Mouse (Mus musculus): Measurements from ENCODE around the gene Brf1.

Brf1 gene

DNA sequence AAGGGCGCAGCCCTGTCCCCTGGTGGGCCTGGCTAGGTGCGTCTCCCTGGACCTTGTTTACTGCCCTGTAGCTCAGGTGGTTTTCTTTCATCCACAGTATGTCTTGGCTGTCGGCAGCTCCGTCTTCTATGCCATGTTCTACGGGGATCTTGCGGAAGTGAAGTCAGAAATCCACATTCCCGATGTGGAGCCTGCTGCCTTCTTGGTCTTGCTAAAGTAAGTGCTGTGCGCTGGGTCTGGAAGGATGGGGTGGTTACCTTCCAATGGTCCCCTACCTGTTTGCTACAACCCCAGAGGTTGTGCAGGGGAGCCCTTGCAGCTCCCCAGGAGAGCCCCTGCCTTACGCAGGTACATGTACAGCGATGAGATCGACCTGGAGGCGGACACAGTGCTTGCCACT is 23.3 kb downstream of the Brf1 start:
- DNase-seq (ENCODE audit: low read depth, low spot score) = no peak

- DNase-seq (ENCODE audit: low read depth, low spot score) = peak; percentile 64
Measured at GRCm38 (mm10) chr12:112976371-112977073, 24.0 kb downstream of the Brf1 start, which contains the start of gene Btbd6. Gene Btbd6, plus strand, starts transcription at chr12:112976482.

- DNase-seq (ENCODE audit: low read depth, low spot score) = no peak
Measured at GRCm38 (mm10) chr12:112974736-112975135, 25.8 kb downstream of the Brf1 start.

DNA sequence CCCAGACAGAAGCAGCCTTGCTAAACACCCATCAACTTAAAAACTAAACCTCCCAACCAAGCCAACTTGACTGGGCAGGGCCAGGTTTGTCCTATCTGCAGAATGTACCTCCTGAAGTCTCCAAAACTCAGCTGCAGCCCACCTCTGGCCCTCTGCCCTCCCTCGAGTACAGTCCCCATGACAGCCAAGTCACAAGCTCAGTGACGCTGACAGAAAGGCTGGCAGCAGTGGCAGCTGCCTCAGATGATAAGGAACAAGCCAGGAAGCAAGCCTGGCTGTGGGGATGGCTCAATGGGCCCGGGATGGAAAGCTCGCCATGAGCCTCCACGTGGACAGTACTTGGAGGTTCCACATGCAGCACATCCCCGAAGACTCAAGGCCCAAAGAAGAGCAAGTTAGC is 30.9 kb downstream of the Brf1 start:
- DNase-seq (ENCODE audit: low read depth, low spot score) = no peak

DNA sequence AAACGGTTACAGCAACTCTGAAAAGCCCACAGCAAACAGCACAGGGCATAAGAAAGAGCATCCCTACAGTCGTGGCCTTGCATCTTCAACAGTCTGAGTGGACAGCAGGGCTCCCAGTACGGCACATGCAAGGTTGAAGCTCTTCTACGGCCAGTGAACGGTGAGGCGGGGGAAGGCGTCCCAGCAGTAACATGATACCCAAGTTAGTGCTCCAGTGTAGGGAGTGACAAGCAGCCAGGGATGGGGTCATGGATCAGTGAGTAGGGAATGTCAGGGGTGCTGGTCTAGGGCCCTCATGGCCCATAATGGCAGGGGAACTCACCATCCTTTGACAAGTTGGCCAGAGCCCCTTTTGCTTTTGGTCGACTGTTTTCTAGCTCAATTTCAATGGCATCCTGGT is 31.6 kb downstream of the Brf1 start:
- DNase-seq (ENCODE audit: low read depth, low spot score) = no peak

DNA sequence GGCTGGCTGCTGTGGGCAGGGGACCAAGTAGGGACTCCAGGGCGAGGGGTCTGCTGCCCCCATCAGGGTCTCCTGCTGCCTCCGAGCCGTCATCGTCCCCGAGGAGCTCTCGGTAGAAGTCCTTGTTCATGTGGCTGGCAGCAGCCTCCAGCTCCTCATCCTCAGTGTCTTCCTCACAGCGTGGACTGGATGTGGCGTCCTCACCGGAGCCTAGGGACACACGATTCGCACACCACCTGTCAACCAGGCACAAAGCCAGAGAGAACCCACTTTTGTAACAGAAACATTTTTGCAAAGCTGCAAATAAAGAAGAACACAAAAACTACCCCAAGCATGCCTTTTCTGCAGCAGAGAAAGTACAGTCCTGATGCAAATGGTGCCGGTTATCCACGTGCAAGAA is 34.7 kb downstream of the Brf1 start:
- DNase-seq (ENCODE audit: low read depth, low spot score) = no peak

DNA sequence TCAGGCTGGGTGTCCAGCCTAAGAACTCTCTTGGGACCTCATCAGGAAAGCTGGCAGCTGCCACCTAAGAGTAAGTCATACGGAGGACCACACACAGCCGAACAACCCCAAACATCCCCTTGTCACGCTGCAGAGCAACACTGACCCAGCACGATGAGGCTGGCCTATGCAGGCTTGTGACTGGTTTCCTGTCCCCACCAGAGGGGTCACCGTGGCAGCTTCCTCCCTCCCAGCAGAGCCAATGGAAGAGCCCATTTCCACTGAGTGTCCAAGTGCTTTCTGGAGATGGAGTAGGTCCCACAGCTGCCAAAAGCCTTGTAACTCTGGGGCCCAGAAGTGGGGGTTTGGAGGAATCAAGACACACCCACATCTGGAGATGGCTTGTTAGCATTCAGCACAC is 38.6 kb downstream of the Brf1 start:
- DNase-seq (ENCODE audit: low read depth, low spot score) = no peak

GRCm38 (mm10) chr12:112961428-112961827 is 39.1 kb downstream of the Brf1 start:
- no peak for DNase-seq (ENCODE audit: low read depth, low spot score)

GRCm38 (mm10) chr12:112959421-112959820 is 41.1 kb downstream of the Brf1 start:
- DNase-seq (ENCODE audit: low read depth, low spot score) = no peak

DNA sequence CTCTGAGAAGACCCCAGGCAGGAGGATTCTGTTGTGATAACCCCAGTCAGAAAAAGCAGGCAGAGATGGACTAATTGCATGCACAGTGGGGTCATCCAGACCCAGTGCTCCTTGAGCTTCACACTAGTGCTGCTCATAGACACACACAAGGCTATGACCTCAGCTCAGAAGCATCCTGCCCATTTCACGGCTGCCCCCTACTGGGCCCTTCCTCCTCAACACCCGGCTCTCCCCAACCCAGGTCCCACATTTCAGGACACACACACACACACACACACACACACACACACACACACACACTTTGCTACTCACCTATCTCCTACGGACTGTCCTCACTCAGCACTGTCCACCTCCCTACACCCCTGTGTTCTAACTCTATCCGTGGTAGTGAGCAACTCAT is 42.2 kb downstream of the Brf1 start:
- DNase-seq (ENCODE audit: low read depth, low spot score) = no peak

- DNase-seq (ENCODE audit: low read depth, low spot score) = no peak
Measured at GRCm38 (mm10) chr12:112955800-112956199, 44.7 kb downstream of the Brf1 start.

DNA sequence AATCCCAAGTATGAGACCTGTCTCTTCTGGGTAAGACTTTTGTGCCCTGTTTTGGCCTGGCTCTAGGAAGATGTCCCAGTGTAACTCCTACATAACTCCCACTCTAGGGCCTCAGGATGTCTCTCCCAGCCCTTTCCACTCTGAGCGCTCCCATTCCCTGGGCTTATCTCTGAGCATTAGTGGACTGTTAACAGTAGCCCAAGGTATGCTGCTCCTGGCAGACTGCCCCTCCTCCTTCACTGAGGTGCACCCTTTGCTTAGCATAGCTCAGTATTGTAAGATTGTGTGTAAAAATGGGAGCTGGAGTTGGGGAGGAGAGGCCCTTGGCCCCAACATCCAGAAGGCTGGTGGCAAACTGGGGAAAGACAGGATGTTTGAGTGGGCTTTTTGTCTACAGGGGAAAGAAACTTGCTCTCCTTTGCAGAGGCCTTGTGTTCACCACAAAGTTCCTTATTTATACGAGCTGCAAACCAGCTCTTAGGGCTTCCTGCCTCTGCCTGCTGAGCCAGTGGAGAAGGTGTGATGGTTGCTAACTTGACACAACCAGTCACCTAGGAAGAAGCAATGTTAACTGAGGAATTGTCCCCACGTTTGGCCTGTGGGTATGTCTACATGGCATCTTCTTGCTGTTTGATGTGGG is 47.5 kb downstream of the Brf1 start:
- no peak for DNase-seq (ENCODE audit: low read depth, low spot score)

DNA sequence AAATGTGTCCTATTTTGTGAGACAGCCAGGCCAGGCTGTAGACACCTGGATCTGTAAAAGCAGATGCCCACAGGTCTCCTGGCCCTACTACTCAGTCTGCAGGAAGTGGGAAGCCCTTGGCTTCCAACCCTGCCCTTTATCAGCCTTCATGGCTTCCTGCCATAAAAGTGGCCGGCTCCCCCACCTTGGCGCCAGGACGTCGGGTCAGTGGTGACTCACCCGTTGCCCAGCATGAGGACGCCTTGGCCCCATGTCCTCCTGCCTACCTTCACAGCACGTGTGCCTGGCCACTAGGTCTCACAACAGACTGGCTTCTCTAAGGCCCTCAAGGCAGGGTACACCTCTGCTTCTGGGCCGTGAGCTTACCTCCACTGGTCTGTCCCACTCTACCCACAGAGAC is 48.1 kb downstream of the Brf1 start:
- DNase-seq (ENCODE audit: low read depth, low spot score) = no peak

DNA sequence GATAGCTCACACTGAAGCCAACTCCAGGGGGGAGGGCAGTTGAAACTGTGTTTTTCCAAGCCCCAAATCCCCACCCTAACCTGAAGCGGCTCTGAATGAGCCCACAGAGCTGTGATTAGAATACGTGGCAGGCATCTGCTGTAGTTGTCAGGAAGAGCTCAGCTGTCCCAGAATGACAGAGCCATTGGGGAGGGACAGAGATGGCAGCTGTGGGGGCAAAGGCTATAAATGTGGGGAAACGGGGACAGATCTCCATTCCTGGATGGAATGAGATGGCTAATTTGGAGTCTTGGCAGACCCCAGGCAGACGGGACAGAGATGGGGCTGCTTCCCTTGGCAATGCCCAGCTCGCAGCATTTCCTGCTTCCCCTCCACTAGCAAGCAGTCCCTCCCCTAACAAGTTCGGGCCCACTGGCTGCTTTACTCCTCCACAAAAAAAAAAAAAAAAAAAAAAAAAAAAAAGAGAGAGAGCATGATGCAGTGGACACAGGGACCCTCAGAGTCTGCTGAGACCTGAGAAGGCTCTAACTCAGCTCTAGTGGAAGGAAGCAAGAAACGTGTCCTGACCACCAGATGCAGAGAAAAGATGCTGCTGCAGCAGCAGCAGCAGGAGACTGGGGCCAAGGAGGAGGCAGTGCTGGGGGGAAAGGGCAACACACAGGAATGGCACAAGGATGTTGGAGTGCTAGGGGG is 49.2 kb downstream of the Brf1 start:
- no peak for DNase-seq (ENCODE audit: low read depth, low spot score)

- no peak for DNase-seq (ENCODE audit: low read depth, low spot score)
Measured at GRCm38 (mm10) chr12:112950761-112951129, 49.8 kb downstream of the Brf1 start.

- peak; percentile 61 for DNase-seq (ENCODE audit: low read depth, low spot score)
Measured at GRCm38 (mm10) chr12:112950040-112950760, 50.3 kb downstream of the Brf1 start.

GRCm38 (mm10) chr12:112947307-112947706 is 53.2 kb downstream of the Brf1 start:
- DNase-seq (ENCODE audit: low read depth, low spot score) = no peak

GRCm38 (mm10) chr12:112943669-112944068 is 56.8 kb downstream of the Brf1 start:
- DNase-seq (ENCODE audit: low read depth, low spot score) = no peak

- peak; percentile 64 for DNase-seq (ENCODE audit: low read depth, low spot score)
Measured at GRCm38 (mm10) chr12:112941776-112942713, 58.5 kb downstream of the Brf1 start, which contains the start of gene Nudt14. Gene Nudt14, minus strand, starts transcription at chr12:112942124.

DNA sequence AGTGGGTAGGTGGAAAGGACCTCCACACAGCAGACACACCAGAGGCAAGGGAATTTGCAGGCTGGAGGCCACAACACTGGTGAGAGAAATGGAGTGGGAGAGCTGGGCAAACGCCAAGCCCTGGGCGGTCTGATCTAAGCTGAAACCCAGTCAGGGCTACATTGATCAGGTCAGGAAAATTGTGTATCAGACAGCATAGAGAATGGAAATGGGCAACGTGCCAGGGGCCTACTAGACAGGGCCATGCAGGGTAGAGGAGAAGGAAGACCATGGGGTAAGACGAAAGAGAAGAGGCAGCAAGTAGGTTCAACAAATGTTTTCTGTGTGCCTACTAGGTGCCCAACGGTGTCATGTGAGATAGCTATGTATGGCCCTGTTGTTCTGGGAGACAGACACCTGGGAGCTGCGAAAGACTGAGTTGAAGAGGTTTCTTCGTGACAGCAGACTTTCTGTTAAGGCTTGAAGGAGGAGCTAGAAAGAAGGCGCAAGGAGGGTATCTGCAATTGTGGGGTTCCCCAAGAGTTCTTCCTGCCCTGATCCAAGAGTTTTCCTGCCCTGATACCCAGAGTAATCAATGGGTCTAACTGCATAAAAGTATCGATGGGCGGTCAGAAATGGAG is 59.2 kb downstream of the Brf1 start:
- no peak for DNase-seq (ENCODE audit: low read depth, low spot score)

DNA sequence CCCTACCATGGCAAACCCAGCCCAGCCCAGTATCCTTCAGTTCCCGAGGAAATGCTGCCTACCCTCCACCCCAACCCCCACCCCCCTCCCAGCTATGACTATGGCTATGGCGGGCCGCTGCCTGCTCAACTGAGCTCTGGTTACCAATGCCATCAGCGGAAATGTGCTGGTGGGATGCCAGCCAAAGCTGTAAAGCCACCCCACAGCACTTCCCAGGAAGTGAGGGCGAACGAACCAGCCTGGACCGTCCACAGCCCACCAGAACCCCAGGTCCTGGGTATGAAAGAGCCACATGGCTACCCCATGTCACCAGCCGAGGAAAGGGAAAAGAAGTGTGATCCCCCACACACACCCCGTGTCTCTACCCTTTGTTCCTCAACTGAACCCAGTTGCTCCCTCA is 59.8 kb downstream of the Brf1 start:
- DNase-seq (ENCODE audit: low read depth, low spot score) = no peak
